Mouse (Mus musculus) brain, adult 10 weeks (tissue): Measurements from ENCODE around the gene Babam1. TPM values are rescaled to one million over a fixed set of nuclear protein-coding genes. Genes with fewer than 3 reads are reported as not detected.

Experiments
- polyA plus RNA-seq: library from polyadenylated mRNA; stranded (reverse); fragments of 350-450 nt; fragmentation: Illumina TruSeq; extraction: RNeasy Lipid Tissue Mini Kit (QIAGEN cat#74804); gene quantifications from one replicate; pipeline ENCODE4 v1.2.3, GENCODE M21; 2015; ENCODE audit warnings: low read depth, low replicate concordance

Gene Babam1
- 120 TPM for polyA plus RNA-seq

GRCm38 (mm10) chr8:71396639-71397305, at the start of gene Babam1:
Gene Babam1 (plus strand): TSS chr8:71396861.

GRCm38 (mm10) chr8:71366771-71367528, 29.7 kb upstream of the Babam1 start, which contains the start of gene Use1:
Gene Use1 (plus strand): TSS chr8:71366848.

GRCm38 (mm10) chr8:71371236-71371848, 25.3 kb upstream of the Babam1 start, which contains the start of gene Ocel1:
Gene Ocel1 (plus strand): TSS chr8:71371298.

GRCm38 (mm10) chr8:71381421-71381970, 15.2 kb upstream of the Babam1 start, which contains the start of gene Nr2f6:
Gene Nr2f6 (minus strand): TSS chr8:71381960.

GRCm38 (mm10) chr8:71395629-71396028, 1.0 kb upstream of the Babam1 start, which contains the start of gene Ushbp1:
Gene Ushbp1 (minus strand): TSS chr8:71395802.

GRCm38 (mm10) chr8:71405401-71406098, 8.9 kb downstream of the Babam1 start, which contains the start of gene Ankle1:
Gene Ankle1 (plus strand): TSS chr8:71406010.

Other genes with a start within 250 kb of the Babam1 start
- 25.3 TPM for gene Myo9b, start 124.1 kb upstream of the Babam1 start, polyA plus RNA-seq
- 16.5 TPM for gene Haus8, start 123.9 kb upstream of the Babam1 start, polyA plus RNA-seq
- 174 TPM for gene Use1, start 30.0 kb upstream of the Babam1 start, polyA plus RNA-seq
- 11.4 TPM for gene Ocel1, start 25.6 kb upstream of the Babam1 start, polyA plus RNA-seq
- 24.3 TPM for gene Nr2f6, start 14.9 kb upstream of the Babam1 start, polyA plus RNA-seq
- 4.5 TPM for gene Ushbp1, start 1.1 kb upstream of the Babam1 start, polyA plus RNA-seq
- gene Ankle1, start 9.1 kb downstream of the Babam1 start, polyA plus RNA-seq: 0.43 TPM
- 254 TPM for gene Abhd8, start 66.8 kb downstream of the Babam1 start, polyA plus RNA-seq
- 76.2 TPM for gene Mrpl34, start 68.1 kb downstream of the Babam1 start, polyA plus RNA-seq
- gene Dda1, start 72.3 kb downstream of the Babam1 start, polyA plus RNA-seq: 68.9 TPM
- gene Ano8, start 89.1 kb downstream of the Babam1 start, polyA plus RNA-seq: 27.6 TPM
- gene Gtpbp3, start 91.2 kb downstream of the Babam1 start, polyA plus RNA-seq: 27.3 TPM
- gene Plvap, start 114.9 kb downstream of the Babam1 start, polyA plus RNA-seq: 7.4 TPM
- gene Ccdc194, start 128.8 kb downstream of the Babam1 start, polyA plus RNA-seq: not detected
- 12.1 TPM for gene Bst2, start 140.6 kb downstream of the Babam1 start, polyA plus RNA-seq
- 48.3 TPM for gene Mvb12a, start 146.1 kb downstream of the Babam1 start, polyA plus RNA-seq
- not detected for gene Tmem221, start 162.0 kb downstream of the Babam1 start, polyA plus RNA-seq
- gene Nxnl1, start 169.7 kb downstream of the Babam1 start, polyA plus RNA-seq: 0.16 TPM
- gene Slc27a1, start 172.0 kb downstream of the Babam1 start, polyA plus RNA-seq: 72.5 TPM
- gene Pgls, start 195.3 kb downstream of the Babam1 start, polyA plus RNA-seq: 36.5 TPM
- gene Fam129c, start 200.8 kb downstream of the Babam1 start, polyA plus RNA-seq: 3.6 TPM
- gene Colgalt1, start 214.1 kb downstream of the Babam1 start, polyA plus RNA-seq: 51.4 TPM